Mouse (Mus musculus) limb, embryonic 11.5 days (tissue): ENCODE measurements around the gene Gm43738. TPM values are rescaled to one million over a fixed set of nuclear protein-coding genes. Genes with fewer than 3 reads are reported as not detected.

Experiments
- ATAC-seq: fragments of 200-750 bp; cut with Nextera tagmentation; 2 replicates; pipeline ENCODE4 v1.8.0; 2017; ENCODE audit warnings: low read depth; ENCODE audit not compliant: insufficient number of reproducible peaks, low FRiP score, low TSS enrichment
- DNase-seq: peaks from one replicate; pipeline ENCODE4 v3.0.0-alpha.2; 2015; ENCODE audit warnings: low spot score
- H3K27ac ChIP-seq: fragments of 300-500 bp; sonication (generic); replicated peaks from 2 replicates; pipeline ENCODE4 v1.5.1; 2014; ENCODE audit warnings: low read depth, mild to moderate bottlenecking, low read length
- H3K27me3 ChIP-seq: fragments of 300-500 bp; sonication (generic); 2 replicates; pipeline ENCODE4 v1.6.1; 2014; ENCODE audit warnings: mild to moderate bottlenecking, low read length, mixed read lengths; ENCODE audit not compliant: control insufficient read depth, insufficient read depth
- H3K36me3 ChIP-seq: fragments of 300-500 bp; sonication (generic); 2 replicates; pipeline ENCODE4 v1.6.1; 2014; ENCODE audit warnings: mild to moderate bottlenecking, low read length, moderate library complexity, mixed read lengths; ENCODE audit not compliant: control insufficient read depth, insufficient read depth
- H3K4me1 ChIP-seq: fragments of 300-500 bp; sonication (generic); 2 replicates; pipeline ENCODE4 v1.6.1; 2014; ENCODE audit warnings: low read length, mixed read lengths; ENCODE audit not compliant: control insufficient read depth, insufficient read depth
- H3K4me2 ChIP-seq: fragments of 300-500 bp; sonication (generic); 2 replicates; pipeline ENCODE4 v1.6.1; 2014; ENCODE audit warnings: low read depth, mild to moderate bottlenecking, moderate library complexity; ENCODE audit not compliant: severe bottlenecking
- H3K4me3 ChIP-seq: fragments of 300-500 bp; sonication (generic); 2 replicates; pipeline ENCODE4 v1.5.1; 2014; ENCODE audit warnings: low read depth, low read length
- H3K9ac ChIP-seq: fragments of 300-500 bp; sonication (generic); 2 replicates; pipeline ENCODE4 v1.6.1; 2014; ENCODE audit warnings: mild to moderate bottlenecking, low read length
- H3K9me3 ChIP-seq: fragments of 300-500 bp; sonication (generic); 2 replicates; pipeline ENCODE4 v1.6.1; 2016; ENCODE audit warnings: low read length; ENCODE audit not compliant: control insufficient read depth
- WGBS: fragments of 180-500 bp; shearing (Covaris S2); extraction: QIAGEN DNeasy Blood & Tissue Kit; methylation state at CpG from one replicate; pipeline ENCODE4 v1.1.7; 2014; 5-methylcytosine and 5-hydroxymethylcytosine counted together
- polyA plus RNA-seq: library from polyadenylated mRNA; unstranded; fragments of >200 nt; fragmentation: Nextera tagmentation; extraction: Ambion mirVana; gene quantifications from 2 replicates; pipeline ENCODE4 v1.2.1, GENCODE M21; 2014

Gene Gm43738
- not detected in 2 replicates for polyA plus RNA-seq

GRCm38 (mm10) chr3:89100811-89101210 lies at the start of gene Gm43738:
Gene Gm43738, minus strand, starts transcription at chr3:89101099.
- Histone ChIP-seq H3K27ac (peak within 1 kb of the TSS; percentile 68), H3K36me3 (peaks cover 10% of the 10 kb centered on the region; the same call in 1 of the 2 replicates), H3K27me3 (no peaks in the 10 kb centered on the region), H3K9me3 (no peaks in the 10 kb centered on the region), H3K9ac (peak within 1 kb of the TSS; percentile 76), H3K4me2 (peak within 1 kb of the TSS; percentile 90), H3K4me3 (peak within 1 kb of the TSS; percentile 85), H3K4me1 (peaks cover 16% of the 10 kb centered on the region)
- ATAC-seq (no peak), DNase-seq (no peak)
- WGBS = 47% methylated on average over 7 of the region's 7 CpGs

DNA sequence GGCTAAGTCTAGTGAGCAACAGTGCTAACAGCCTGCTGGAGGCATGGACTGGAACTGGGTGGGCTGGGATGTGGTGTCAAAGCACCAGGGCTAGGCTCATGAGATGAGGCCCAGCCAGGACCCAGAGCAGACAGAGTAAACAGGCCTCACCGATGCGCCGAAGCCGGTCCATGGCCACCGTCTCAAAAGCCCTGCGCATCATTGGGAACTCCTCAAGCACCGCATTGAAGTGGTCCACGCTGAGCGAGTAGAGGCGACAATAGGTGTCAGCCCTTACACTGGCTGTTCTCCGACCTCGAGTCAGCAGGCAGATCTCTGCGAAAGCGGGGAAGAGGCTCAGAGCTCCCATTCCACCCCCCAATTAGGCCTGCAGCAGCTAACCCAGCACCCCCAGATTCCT lies 47.7 kb upstream of the Gm43738 start:
- no peak overlapping the region for H3K9ac ChIP-seq
- H3K4me1 ChIP-seq = peaks cover 11% of the 10 kb centered on the region
- H3K4me2 ChIP-seq = no peak overlapping the region
- no peak for DNase-seq
- no peak for ATAC-seq
- 76% methylated on average over 14 of the region's 14 CpGs for WGBS
- H3K4me3 ChIP-seq = no peak overlapping the region
- H3K36me3 ChIP-seq = no peaks in the 10 kb centered on the region
- no peaks in the 10 kb centered on the region for H3K9me3 ChIP-seq
- H3K27ac ChIP-seq = no peak overlapping the region
- H3K27me3 ChIP-seq = peaks cover 29% of the 10 kb centered on the region

GRCm38 (mm10) chr3:89147979-89148311 lies 47.0 kb upstream of the Gm43738 start:
- ATAC-seq (no peak), DNase-seq (no peak)
- peaks cover 29% of the 10 kb centered on the region for H3K27me3 ChIP-seq
- H3K9me3 ChIP-seq = no peaks in the 10 kb centered on the region
- H3K36me3 ChIP-seq = no peaks in the 10 kb centered on the region
- WGBS = 7% methylated on average over 15 of the region's 15 CpGs
- no peak overlapping the region for H3K9ac ChIP-seq
- H3K27ac ChIP-seq = no peak overlapping the region
- H3K4me3 ChIP-seq = peak overlapping the region; percentile 24
- peak overlapping the region; percentile 51 for H3K4me2 ChIP-seq
- peaks cover 11% of the 10 kb centered on the region for H3K4me1 ChIP-seq

DNA sequence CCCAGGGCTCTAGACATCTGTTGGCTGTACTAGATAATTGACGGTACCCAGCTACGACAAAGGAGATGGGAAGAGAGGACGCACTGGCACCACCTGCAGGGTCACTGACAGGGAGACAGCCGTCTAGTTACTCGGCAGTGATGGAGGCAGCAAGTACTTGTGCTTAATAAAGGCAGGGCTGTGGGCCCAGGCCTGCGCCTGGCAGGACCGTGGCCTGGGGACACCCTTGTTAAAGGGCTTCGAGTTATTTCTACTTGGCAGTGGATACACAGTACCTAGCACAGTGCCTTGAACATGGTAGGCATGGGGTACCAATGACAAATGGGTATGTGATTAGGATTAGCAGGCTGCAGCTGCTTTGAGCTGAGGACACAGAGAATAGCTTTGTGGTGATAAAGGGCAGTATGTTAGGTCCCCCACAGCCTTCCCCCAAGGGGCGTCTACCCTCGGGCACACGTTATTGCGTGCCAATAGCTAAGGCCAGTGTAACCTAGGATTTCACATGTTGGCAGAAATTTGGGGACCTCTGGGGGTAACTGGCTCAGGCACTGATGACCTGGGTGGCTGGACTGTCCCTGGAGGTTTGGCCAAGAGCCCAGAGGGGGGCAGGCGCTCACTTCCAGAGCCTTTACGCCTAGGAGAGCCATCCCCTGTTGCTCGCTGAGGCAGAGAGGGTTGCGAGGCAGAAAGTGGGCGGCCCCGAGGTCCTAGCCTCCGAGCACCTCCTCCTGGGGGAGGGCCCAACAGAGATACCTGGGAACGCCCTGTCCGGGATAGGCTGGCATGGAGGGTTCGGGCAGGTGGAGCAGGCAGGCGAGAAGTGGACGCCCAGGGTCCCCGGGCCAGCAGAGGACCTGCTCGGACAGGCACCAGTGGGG lies 46.4 kb upstream of the Gm43738 start:
- peak; percentile 53; the same call in 1 of the 2 replicates for ATAC-seq
- no peak overlapping the region for H3K27ac ChIP-seq

GRCm38 (mm10) chr3:89145566-89145965 lies 44.7 kb upstream of the Gm43738 start:
- DNase-seq = peak; percentile 36
- H3K36me3 ChIP-seq = no peaks in the 10 kb centered on the region; the same call in 1 of the 2 replicates
- no peak for ATAC-seq

More for the DNA sequence above, 46.4 kb upstream of the Gm43738 start:
- Histone ChIP-seq H3K27me3 (peaks cover 29% of the 10 kb centered on the region), H3K4me3 (peak overlapping the region; percentile 24), H3K4me2 (peak overlapping the region; percentile 51), H3K9ac (0 out of 2 replicates have a peak overlapping the region, but pooled peaks have one; percentile 2), H3K9me3 (no peaks in the 10 kb centered on the region), H3K36me3 (no peaks in the 10 kb centered on the region; the same call in 1 of the 2 replicates), H3K4me1 (peaks cover 11% of the 10 kb centered on the region)
- no peak for DNase-seq
- 21% methylated on average over 26 of the region's 26 CpGs for WGBS

DNA sequence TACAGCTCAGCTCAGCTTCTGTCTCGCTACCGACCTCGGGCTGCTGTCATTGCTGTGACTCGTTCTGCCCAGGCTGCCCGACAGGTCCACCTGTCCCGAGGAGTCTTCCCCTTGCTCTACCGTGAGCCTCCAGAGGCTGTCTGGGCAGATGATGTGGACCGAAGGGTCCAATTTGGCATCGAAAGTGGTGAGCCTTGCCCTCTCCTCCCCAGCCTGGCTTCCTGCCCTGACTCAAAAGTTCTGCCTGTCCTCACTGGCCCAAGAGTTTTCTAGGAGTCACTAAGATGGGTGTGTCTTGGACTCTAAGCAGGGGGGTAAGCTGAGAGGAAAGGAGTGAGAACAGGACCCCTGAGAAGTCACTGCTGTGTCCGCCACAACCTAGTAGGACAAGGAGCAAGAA lies 43.9 kb upstream of the Gm43738 start:
- Histone ChIP-seq H3K9me3 (no peaks in the 10 kb centered on the region), H3K4me3 (no peak overlapping the region), H3K9ac (no peak overlapping the region), H3K4me2 (no peak overlapping the region), H3K27ac (no peak overlapping the region), H3K27me3 (peaks cover 17% of the 10 kb centered on the region), H3K36me3 (no peaks in the 10 kb centered on the region; the same call in 1 of the 2 replicates), H3K4me1 (peaks cover 11% of the 10 kb centered on the region)
- 67% methylated on average over 10 of the region's 10 CpGs for WGBS
- ATAC-seq = no peak
- no peak for DNase-seq

More at GRCm38 (mm10) chr3:89145566-89145965, 44.7 kb upstream of the Gm43738 start:
- no peak overlapping the region for H3K27ac ChIP-seq
- H3K9me3 ChIP-seq = no peaks in the 10 kb centered on the region
- WGBS = 24% methylated on average over 8 of the region's 8 CpGs
- peaks cover 23% of the 10 kb centered on the region for H3K27me3 ChIP-seq
- H3K9ac ChIP-seq = no peak overlapping the region
- peaks cover 11% of the 10 kb centered on the region for H3K4me1 ChIP-seq
- H3K4me2 ChIP-seq = no peak overlapping the region
- no peak overlapping the region for H3K4me3 ChIP-seq

- 43% methylated on average over 9 of the region's 9 CpGs for WGBS
- Histone ChIP-seq H3K4me2 (no peak overlapping the region), H3K4me1 (no peaks in the 10 kb centered on the region), H3K36me3 (no peaks in the 10 kb centered on the region; the same call in 1 of the 2 replicates), H3K9me3 (no peaks in the 10 kb centered on the region), H3K27me3 (no peaks in the 10 kb centered on the region), H3K27ac (no peak overlapping the region), H3K4me3 (no peak overlapping the region), H3K9ac (no peak overlapping the region)
- ATAC-seq (0 out of 2 replicates have a peak, but pooled peaks have one; percentile 73), DNase-seq (peak; percentile 45)
These were observed 35.5 kb upstream of the Gm43738 start for GRCm38 (mm10) chr3:89136365-89136764.

DNA sequence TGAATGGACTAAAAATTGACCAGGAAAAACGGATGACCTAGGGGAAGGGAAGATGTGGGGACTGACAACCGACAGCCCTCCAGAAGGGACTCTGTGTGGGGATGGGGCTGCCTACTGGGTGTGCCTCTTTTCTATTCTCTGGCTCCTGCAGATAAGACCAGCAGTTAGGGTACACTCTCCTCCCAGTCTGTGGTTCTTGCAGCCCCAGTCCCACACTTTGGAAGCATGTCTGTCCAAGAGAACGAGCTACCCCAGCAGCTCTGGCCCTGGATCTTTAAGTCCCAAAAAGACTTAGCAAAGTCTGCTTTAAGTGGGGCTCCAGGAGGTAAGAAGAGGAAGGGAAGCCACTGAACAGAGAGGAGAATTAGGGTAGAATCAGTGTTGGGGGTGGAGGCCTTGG lies 35.1 kb upstream of the Gm43738 start, which contains the start of gene Pklr:
Pklr (plus strand) TSS at position 185 of the 400 bp plus-strand sequence.
- Histone ChIP-seq H3K4me3 (no peak within 1 kb of the TSS), H3K4me1 (no peaks in the 10 kb centered on the region), H3K36me3 (no peaks in the 10 kb centered on the region; the same call in 1 of the 2 replicates), H3K9me3 (no peaks in the 10 kb centered on the region), H3K9ac (no peak within 1 kb of the TSS), H3K4me2 (no peak within 1 kb of the TSS), H3K27ac (no peak within 1 kb of the TSS), H3K27me3 (no peaks in the 10 kb centered on the region)
- DNase-seq (no peak), ATAC-seq (no peak)
- WGBS = 58% methylated on average over 3 of the region's 3 CpGs
